In genomic region chr17:27703961-27704621, GRCm38 (mm10) we compare ENCODE assay signal across 15 mouse cellular contexts. TPM values are rescaled to one million over a fixed set of nuclear protein-coding genes. Genes with fewer than 3 reads are reported as not detected.
DNase-seq lines count a peak whose midpoint lies in the region; ATAC-seq and TF ChIP-seq lines count a peak whose summit lies in the region.
"Had no signal": no experiment of that assay in that cellular context is flagged by ENCODE, and none has a peak within 500 bp of the region (broad histone marks: within the 10 kb centered on the region; RNA-seq: fewer than 3 reads in every experiment).

No protein-coding gene starts in this region.

- no peak overlapping the region for H3K9ac ChIP-seq in forebrain, postnatal 0 days
- H3K9ac ChIP-seq in forebrain, embryonic 15.5 days (replicated peaks), result no peak overlapping the region
- H3K9ac ChIP-seq in limb, embryonic 14.5 days (ENCODE audit: low read depth, low read length, severe bottlenecking), result no peak overlapping the region
- H3K9ac ChIP-seq: forebrain, embryonic 12.5 days; heart, embryonic 12.5 days; midbrain, embryonic 12.5 days had no signal

- H3K4me2 ChIP-seq in forebrain, postnatal 0 days (ENCODE audit: low read depth), result no peak overlapping the region
- H3K4me2 ChIP-seq in forebrain, embryonic 15.5 days (replicated peaks), result no peak overlapping the region
- no peak overlapping the region for H3K4me2 ChIP-seq in limb, embryonic 14.5 days (replicated peaks; ENCODE audit: low read depth, low read length, severe bottlenecking)
- H3K4me2 ChIP-seq: forebrain, embryonic 12.5 days; heart, embryonic 12.5 days; midbrain, embryonic 12.5 days had no signal

- no peak for ATAC-seq in forebrain, postnatal 0 days
- no peak for ATAC-seq in forebrain, embryonic 15.5 days (replicated peaks)
- ATAC-seq in limb, embryonic 14.5 days (ENCODE audit: low FRiP score, low read depth), result peak; percentile 14; the same call in 1 of the 2 replicates

- H3K36me3 ChIP-seq in forebrain, postnatal 0 days (ENCODE audit: insufficient read depth), result peaks cover 12% of the 10 kb centered on the region
- no peaks in the 10 kb centered on the region for H3K36me3 ChIP-seq in forebrain, embryonic 15.5 days
- H3K36me3 ChIP-seq in limb, embryonic 14.5 days (ENCODE audit: control insufficient read depth, insufficient read depth, low read length), result no peaks in the 10 kb centered on the region
- H3K36me3 ChIP-seq: forebrain, embryonic 12.5 days; G1E; heart, embryonic 12.5 days; midbrain, embryonic 12.5 days had no signal

- H3K4me1 ChIP-seq in forebrain, postnatal 0 days (ENCODE audit: insufficient read depth), result no peaks in the 10 kb centered on the region
- H3K4me1 ChIP-seq in forebrain, embryonic 15.5 days, result peaks cover 17% of the 10 kb centered on the region
- H3K4me1 ChIP-seq in limb, embryonic 14.5 days (ENCODE audit: control insufficient read depth, insufficient read depth, low read length), result peaks cover 14% of the 10 kb centered on the region

- no peak overlapping the region for H3K4me3 ChIP-seq in forebrain, postnatal 0 days (ENCODE audit: low read depth, low read length)
- no peak overlapping the region for H3K4me3 ChIP-seq in forebrain, embryonic 15.5 days
- no peak overlapping the region for H3K4me3 ChIP-seq in limb, embryonic 14.5 days (replicated peaks; ENCODE audit: low read length)
- H3K4me3 ChIP-seq: forebrain, embryonic 12.5 days; heart, embryonic 12.5 days; midbrain, embryonic 12.5 days had no signal

- no peak for TF ChIP-seq POLR2A in limb, embryonic 14.5 days (IDR thresholded peaks at IDR 0.05; ENCODE audit: borderline replicate concordance, extremely low read depth, insufficient read depth, insufficient read length)

- WGBS in forebrain, postnatal 0 days, result 65% methylated on average over 5 of the region's 5 CpGs
- 70% methylated on average over 5 of the region's 5 CpGs for WGBS in forebrain, embryonic 15.5 days
- 51% methylated on average over 5 of the region's 5 CpGs for WGBS in limb, embryonic 14.5 days

- H3K27ac ChIP-seq in forebrain, postnatal 0 days (ENCODE audit: low read depth, low read length), result no peak overlapping the region
- no peak overlapping the region for H3K27ac ChIP-seq in forebrain, embryonic 15.5 days (replicated peaks)
- no peak overlapping the region for H3K27ac ChIP-seq in limb, embryonic 14.5 days (replicated peaks; ENCODE audit: low read depth, low read length)
- H3K27ac ChIP-seq: forebrain, embryonic 12.5 days; midbrain, embryonic 12.5 days had no signal

- peak; percentile 51 for DNase-seq in forebrain, postnatal 0 days
- peak; percentile 31 for DNase-seq in lung, postnatal 36 days
- DNase-seq in lung, postnatal 25 days (ENCODE audit: low spot score), result no peak
- DNase-seq in adrenal gland, postnatal 10 days, result peak; percentile 65
- DNase-seq in limb, embryonic 14.5 days (ENCODE audit: low spot score), result peak; percentile 52
- no peak for DNase-seq in urinary bladder, postnatal 25 days (ENCODE audit: low spot score)
- DNase-seq in left cerebral cortex, postnatal 4 days, result no peak
- DNase-seq: cerebellum, adult 18-20 months; kidney, adult 18-20 months; thymus, postnatal 14 days had no signal

- no peaks in the 10 kb centered on the region for H3K27me3 ChIP-seq in forebrain, postnatal 0 days (ENCODE audit: insufficient read depth, low read length)
- H3K27me3 ChIP-seq in forebrain, embryonic 15.5 days, result 0 out of 2 replicates have a peak, but pooled peaks cover 5% of the 10 kb centered on the region
- H3K27me3 ChIP-seq in limb, embryonic 14.5 days (ENCODE audit: control insufficient read depth, insufficient read depth, low read length), result no peaks in the 10 kb centered on the region

- H3K9me3 ChIP-seq in forebrain, postnatal 0 days (ENCODE audit: low read length), result no peaks in the 10 kb centered on the region
- no peaks in the 10 kb centered on the region for H3K9me3 ChIP-seq in forebrain, embryonic 15.5 days
- H3K9me3 ChIP-seq in limb, embryonic 14.5 days (ENCODE audit: control insufficient read depth, low read length), result no peaks in the 10 kb centered on the region
- H3K9me3 ChIP-seq: forebrain, embryonic 12.5 days had no signal

- intact Hi-C loops in left cerebral cortex, postnatal 4 days (cut with DNase I), result no loop called here

- no peak for TF ChIP-seq CTCF in forebrain, postnatal 0 days (IDR thresholded peaks at IDR 0.05; ENCODE audit: low read depth)

RNA-seq across cellular contexts. Expression of gene Spdef, which starts 24.7 kb away (rescaled TPM):
- 2.3 and 3.5 TPM in 2 replicates for total RNA-seq in forebrain, postnatal 0 days (2014; rRNA removed)
- polyA plus RNA-seq in forebrain, postnatal 0 days (2015; fragmentation: Nextera tagmentation; extraction: Ambion mirVana), result 1.5 and 2.3 TPM in 2 replicates
- polyA plus RNA-seq in forebrain, embryonic 15.5 days (2015; fragmentation: Nextera tagmentation; extraction: Ambion mirVana), result 0.49 and 0.51 TPM in 2 replicates
- not detected for total RNA-seq in adrenal gland, postnatal 10 days (2021)
- 0.52 and 0.67 TPM in 2 replicates for polyA plus RNA-seq in limb, embryonic 14.5 days (2012; rRNA removed)
- polyA plus RNA-seq in limb, embryonic 14.5 days (2014; fragmentation: Nextera tagmentation; extraction: Ambion mirVana), result 0.39 TPM in 1 of 2 replicates, not detected in the other
- 1 to 10 TPM; 2.8 to 5.8 TPM for total RNA-seq in left cerebral cortex, postnatal 4 days (2021)
- total RNA-seq: G1E had no signal

RNA-seq across cellular contexts. Expression of gene Pacsin1, which starts 48.8 kb away (rescaled TPM):
- total RNA-seq in forebrain, postnatal 0 days (2014; rRNA removed), result 29.3 and 38.7 TPM in 2 replicates
- 42.5 and 62.5 TPM in 2 replicates for polyA plus RNA-seq in forebrain, postnatal 0 days (2015; fragmentation: Nextera tagmentation; extraction: Ambion mirVana)
- 31.9 and 32.1 TPM in 2 replicates for polyA plus RNA-seq in forebrain, embryonic 15.5 days (2015; fragmentation: Nextera tagmentation; extraction: Ambion mirVana)
- total RNA-seq in adrenal gland, postnatal 10 days (2021), result 1 to 10 TPM; 3.2 to 4.6 TPM
- polyA plus RNA-seq in limb, embryonic 14.5 days (2012; rRNA removed), result 2.4 and 3.3 TPM in 2 replicates
- 3.3 and 4.5 TPM in 2 replicates for polyA plus RNA-seq in limb, embryonic 14.5 days (2014; fragmentation: Nextera tagmentation; extraction: Ambion mirVana)
- total RNA-seq in left cerebral cortex, postnatal 4 days (2021), result 10 to 100 TPM; 66.7 to 77.1 TPM
- polyA plus RNA-seq: G1E had no signal

Comparison
In these comparisons a context has a peak if more than half of its experiments do, and no peak if none do; other contexts are left out.
1. DNase-seq: peak in forebrain, postnatal 0 days (single experiment), lung, postnatal 36 days (single experiment), adrenal gland, postnatal 10 days (single experiment) and limb, embryonic 14.5 days (single experiment); none in lung, postnatal 25 days (single experiment), urinary bladder, postnatal 25 days (single experiment) and left cerebral cortex, postnatal 4 days (single experiment).